Comparison of ENCODE assay signal across 8 mouse cellular contexts in genomic region chr12:40133573-40134271, GRCm38 (mm10). TPM values are rescaled to one million over a fixed set of nuclear protein-coding genes. Genes with fewer than 3 reads are reported as not detected.
DNase-seq lines count a peak whose midpoint lies in the region; ATAC-seq lines count a peak whose summit lies in the region.

Gene Scin, minus strand, starts transcription at chr12:40134228.

- peak; percentile 5 for DNase-seq in right cerebral cortex, postnatal 4 days
- no peak for DNase-seq in right cerebral cortex, postnatal 25 days
- DNase-seq in embryo, embryonic 10.5 days (ENCODE audit: low spot score), result peak; percentile 49
- DNase-seq in heart, postnatal 10 days, result peak; percentile 14 to 18
- peak; percentile 67 to 77 for DNase-seq in kidney, postnatal 25 days
- peak; percentile 7 for DNase-seq in thymus, postnatal 14 days
- DNase-seq in T-cell, adult 2 months (ENCODE audit: low spot score), result no peak

- ATAC-seq in megakaryocyte-erythroid progenitor cell, adult 5-6 weeks (replicated peaks; ENCODE audit: low FRiP score, low TSS enrichment, poor library complexity, severe bottlenecking), result peak; percentile 48

- intact Hi-C loops in heart, postnatal 10 days (cut with DNase I), result no loop called here

RNA-seq across cellular contexts. Expression of gene Scin, which starts in this region (rescaled TPM):
- 1 to 10 TPM; 2.1 to 2.6 TPM for total RNA-seq in heart, postnatal 10 days (2021)
- 12.1 and 12.7 TPM in 2 replicates for total RNA-seq in megakaryocyte-erythroid progenitor cell, adult 5-6 weeks (2014; fragmentation: Nextera tagmentation)
- total RNA-seq in megakaryocyte-erythroid progenitor cell, adult 5-6 weeks (2017), result 31.9 and 62.5 TPM in 2 replicates

Comparison
In these comparisons a context has a peak if more than half of its experiments do, and no peak if none do; other contexts are left out.
1. DNase-seq: peak in right cerebral cortex, postnatal 4 days (single experiment), embryo, embryonic 10.5 days (single experiment), heart, postnatal 10 days (2 of 2), kidney, postnatal 25 days (2 of 2) and thymus, postnatal 14 days (single experiment); none in right cerebral cortex, postnatal 25 days (single experiment) and T-cell, adult 2 months (single experiment).